Mouse (Mus musculus): ENCODE measurements around the gene F2rl1.

F2rl1 gene

GRCm38 (mm10) chr13:95524674-95525491 is at the start of gene F2rl1:
F2rl1 (minus strand) TSS chr13:95525227.
- DNase-seq (ENCODE audit: low read depth, low spot score), result no peak

- no peak for DNase-seq (ENCODE audit: low read depth, low spot score)
Observed at GRCm38 (mm10) chr13:95570877-95571276, 45.9 kb upstream of the F2rl1 start.

- DNase-seq (ENCODE audit: low read depth, low spot score), result no peak
Observed at GRCm38 (mm10) chr13:95569326-95569725, 44.3 kb upstream of the F2rl1 start.

- no peak for DNase-seq (ENCODE audit: low read depth, low spot score)
Observed at GRCm38 (mm10) chr13:95568336-95568735, 43.3 kb upstream of the F2rl1 start.

GRCm38 (mm10) chr13:95566841-95567551 is 42.0 kb upstream of the F2rl1 start:
- DNase-seq (ENCODE audit: low read depth, low spot score), result no peak

GRCm38 (mm10) chr13:95563693-95564092 is 38.7 kb upstream of the F2rl1 start:
- peak; percentile 36 for DNase-seq (ENCODE audit: low read depth, low spot score)

- no peak for DNase-seq (ENCODE audit: low read depth, low spot score)
Observed at GRCm38 (mm10) chr13:95563066-95563610, 38.1 kb upstream of the F2rl1 start.

GRCm38 (mm10) chr13:95557326-95557725 is 32.3 kb upstream of the F2rl1 start:
- DNase-seq (ENCODE audit: low read depth, low spot score), result no peak

GRCm38 (mm10) chr13:95553885-95554492 is 29.0 kb upstream of the F2rl1 start:
- no peak for DNase-seq (ENCODE audit: low read depth, low spot score)

GRCm38 (mm10) chr13:95550636-95551370 is 25.8 kb upstream of the F2rl1 start:
- no peak for DNase-seq (ENCODE audit: low read depth, low spot score)

- DNase-seq (ENCODE audit: low read depth, low spot score), result no peak
Observed at GRCm38 (mm10) chr13:95549421-95549820, 24.4 kb upstream of the F2rl1 start.

- no peak for DNase-seq (ENCODE audit: low read depth, low spot score)
Observed at GRCm38 (mm10) chr13:95548856-95549255, 23.8 kb upstream of the F2rl1 start.

GRCm38 (mm10) chr13:95548291-95548789 is 23.3 kb upstream of the F2rl1 start:
- no peak for DNase-seq (ENCODE audit: low read depth, low spot score)

- no peak for DNase-seq (ENCODE audit: low read depth, low spot score)
Observed at GRCm38 (mm10) chr13:95547090-95547611, 22.1 kb upstream of the F2rl1 start.

GRCm38 (mm10) chr13:95546251-95546650 is 21.2 kb upstream of the F2rl1 start:
- no peak for DNase-seq (ENCODE audit: low read depth, low spot score)

- no peak for DNase-seq (ENCODE audit: low read depth, low spot score)
Observed at GRCm38 (mm10) chr13:95545729-95546186, 20.7 kb upstream of the F2rl1 start.

- no peak for DNase-seq (ENCODE audit: low read depth, low spot score)
Observed at GRCm38 (mm10) chr13:95538021-95538420, 13.0 kb upstream of the F2rl1 start.

GRCm38 (mm10) chr13:95536117-95536493 is 11.1 kb upstream of the F2rl1 start:
- no peak for DNase-seq (ENCODE audit: low read depth, low spot score)

GRCm38 (mm10) chr13:95535461-95536116 is 10.6 kb upstream of the F2rl1 start:
- DNase-seq (ENCODE audit: low read depth, low spot score), result no peak

- no peak for DNase-seq (ENCODE audit: low read depth, low spot score)
Observed at GRCm38 (mm10) chr13:95535026-95535425, 10.0 kb upstream of the F2rl1 start.
